Mouse (Mus musculus) megakaryocyte, embryonic 14.5 days (primary cell): ENCODE results near the gene Sh2b1.

Experiments
- FLI1 ChIP-seq: IDR thresholded peaks from 2 replicates; pipeline ENCODE4 v1.6.1; 2012; ENCODE audit warnings: low read length, inconsistent platforms, mixed read lengths
- GATA1 ChIP-seq: IDR thresholded peaks from 3 replicates; pipeline ENCODE4 v1.6.1; 2012; ENCODE audit warnings: mixed read lengths, low read length, inconsistent platforms, borderline replicate concordance

GRCm38 (mm10) chr7:126456382-126457266, 18.6 kb downstream of the Sh2b1 start:
- no peak for TF ChIP-seq GATA1
- TF ChIP-seq FLI1: no peak
